Mouse (Mus musculus) forelimb bud, embryonic 11.5 days (tissue): ENCODE data around the gene Cd27.
A peak's percentile ranks its signal among the peaks of the same experiment; 100 is the strongest.

Experiments used
- DNase-seq: peaks from one replicate; pipeline ENCODE4 v3.0.0-alpha.2; 2012; ENCODE audit warnings: low read depth, low spot score

Cd27 gene

GRCm38 (mm10) chr6:125244551-125244950 lies 7.7 kb upstream of the Cd27 start:
- DNase-seq = no peak

DNA sequence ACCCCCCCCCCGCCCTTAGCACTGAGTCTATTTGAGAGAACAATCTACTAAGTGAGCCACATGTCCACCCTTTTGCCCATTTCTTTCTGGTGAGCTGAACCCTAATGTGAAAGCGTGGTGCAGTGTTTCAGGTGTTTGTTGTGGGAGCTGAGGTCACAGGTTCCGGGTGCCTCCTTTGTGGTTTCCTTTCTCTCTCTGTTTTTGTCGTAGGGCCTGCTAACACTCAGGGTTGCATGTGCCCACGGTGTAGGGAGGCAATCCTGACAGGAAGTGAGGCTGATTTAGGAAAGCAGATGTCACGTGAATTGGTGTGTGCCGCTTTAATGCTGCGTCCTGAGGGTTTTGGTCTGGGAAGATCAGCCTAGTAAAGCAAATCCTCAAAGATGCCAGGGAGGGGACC lies 4.8 kb upstream of the Cd27 start:
- no peak for DNase-seq

DNA sequence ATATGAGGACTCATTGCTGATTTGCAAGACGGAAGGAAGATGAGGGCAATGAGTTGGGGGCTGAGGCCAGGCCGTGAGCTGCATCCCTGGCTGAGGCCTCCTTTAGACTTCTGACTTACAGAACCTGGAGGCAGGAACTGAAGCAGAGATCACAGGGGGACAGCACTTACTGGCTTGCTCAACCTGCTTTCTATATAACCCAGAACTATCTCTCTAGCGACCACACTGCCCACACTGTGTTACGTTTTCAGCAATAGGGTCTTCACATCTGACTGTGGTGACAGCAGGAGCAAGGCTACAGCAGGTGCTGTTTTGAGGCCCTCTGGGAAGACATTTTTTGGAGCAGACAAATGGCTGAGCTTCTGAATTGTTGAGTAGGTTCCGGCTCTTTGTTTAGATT lies 3.8 kb upstream of the Cd27 start:
- no peak for DNase-seq

DNA sequence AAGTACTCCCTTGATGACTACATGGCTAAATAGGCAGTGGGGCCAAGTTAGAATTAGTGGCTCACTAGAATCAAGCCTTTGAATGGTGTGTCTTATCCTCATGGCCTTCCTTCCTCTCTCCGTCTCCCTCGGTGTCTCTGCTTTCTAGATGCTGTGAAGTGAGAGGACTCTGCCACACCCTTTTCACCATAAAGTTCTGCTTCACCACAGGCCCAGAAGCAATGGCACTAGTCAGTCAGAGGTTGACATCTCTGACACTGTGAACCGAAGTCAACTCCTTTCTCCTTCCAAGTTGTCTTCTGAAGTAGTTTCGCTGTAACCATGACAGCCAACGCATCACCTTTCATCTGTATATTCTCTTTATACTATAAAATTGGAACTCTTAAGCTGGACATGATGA lies 2.7 kb upstream of the Cd27 start:
- no peak for DNase-seq

GRCm38 (mm10) chr6:125238396-125238795 lies 1.6 kb upstream of the Cd27 start:
- no peak for DNase-seq

DNA sequence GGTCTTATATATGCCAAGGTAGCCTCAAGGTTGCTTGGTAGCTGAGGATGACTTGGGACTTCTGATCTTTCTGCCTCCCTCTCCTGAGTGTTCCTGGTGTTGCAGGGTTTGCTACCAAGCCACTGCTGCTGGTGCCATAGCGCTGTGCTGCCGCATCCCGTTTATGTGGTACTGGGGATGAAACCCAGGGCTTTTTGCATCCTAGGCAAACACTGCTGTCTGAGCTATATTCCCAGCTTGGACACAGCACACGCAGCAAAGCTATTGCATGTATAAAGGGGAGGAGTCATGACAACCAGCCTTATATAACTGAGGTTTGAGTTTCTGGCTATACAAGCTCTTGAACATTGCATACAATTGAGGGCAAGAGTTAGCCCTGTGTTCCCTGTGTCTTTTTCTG lies 611 bp upstream of the Cd27 start:
- DNase-seq = no peak

GRCm38 (mm10) chr6:125236341-125236740 lies 469 bp downstream of the Cd27 start:
- no peak for DNase-seq

GRCm38 (mm10) chr6:125234520-125234828 lies 2.3 kb downstream of the Cd27 start:
- no peak for DNase-seq

DNA sequence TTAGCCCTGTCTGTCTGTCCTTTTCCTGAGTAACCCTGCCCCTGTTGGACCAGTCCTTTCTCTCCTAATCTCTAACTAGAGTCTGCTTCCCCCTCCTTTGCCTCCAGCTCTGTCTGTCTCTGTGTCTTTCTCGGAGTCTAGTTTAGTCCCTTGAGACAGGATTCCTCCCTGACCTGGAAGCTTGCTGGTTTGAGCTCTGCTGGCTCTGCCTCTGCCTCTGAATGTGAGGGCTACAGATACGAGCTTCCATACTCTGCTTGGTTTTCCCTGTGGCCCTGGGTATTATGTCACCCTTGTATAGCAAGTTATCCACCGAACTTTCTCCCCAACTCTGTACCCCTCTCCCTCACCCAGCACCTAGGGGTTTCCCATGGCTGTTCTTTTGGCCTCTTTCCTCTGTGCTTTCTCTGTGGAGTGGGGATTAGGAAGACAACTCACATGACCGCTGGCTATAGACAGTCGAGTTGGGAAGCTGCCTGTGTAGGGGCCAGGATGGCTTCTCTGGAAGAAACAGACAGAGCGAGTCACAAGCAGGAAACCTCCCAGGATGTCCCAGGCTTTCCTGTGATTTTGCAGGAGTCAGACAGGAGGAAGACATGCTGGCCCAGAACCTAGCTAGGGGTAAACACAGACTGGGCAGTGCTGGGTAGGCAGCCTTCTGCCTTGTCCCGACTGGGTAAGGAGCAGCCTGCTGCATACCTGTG lies 2.8 kb downstream of the Cd27 start:
- no peak for DNase-seq

- no peak for DNase-seq
Measured at GRCm38 (mm10) chr6:125232516-125232915, 4.3 kb downstream of the Cd27 start.

DNA sequence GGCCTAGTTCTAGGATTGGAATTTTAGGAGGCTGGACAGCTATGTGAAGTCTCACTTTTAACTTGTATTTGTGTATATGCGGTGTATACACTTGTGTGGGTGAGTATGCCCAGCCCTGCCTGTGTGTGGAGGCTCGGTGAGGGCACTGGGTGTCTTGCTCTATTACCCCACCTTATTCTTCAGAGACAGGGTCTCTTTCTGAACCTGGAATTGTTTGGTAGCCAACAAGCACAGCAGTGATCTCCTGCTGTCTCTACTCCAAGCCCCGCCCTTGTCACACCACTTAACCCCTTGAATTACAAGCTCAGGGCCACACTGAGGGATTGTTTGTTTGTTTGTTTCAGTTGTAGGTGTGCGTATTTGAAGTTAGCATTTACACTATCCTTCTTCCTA lies 4.8 kb downstream of the Cd27 start:
- no peak for DNase-seq

DNA sequence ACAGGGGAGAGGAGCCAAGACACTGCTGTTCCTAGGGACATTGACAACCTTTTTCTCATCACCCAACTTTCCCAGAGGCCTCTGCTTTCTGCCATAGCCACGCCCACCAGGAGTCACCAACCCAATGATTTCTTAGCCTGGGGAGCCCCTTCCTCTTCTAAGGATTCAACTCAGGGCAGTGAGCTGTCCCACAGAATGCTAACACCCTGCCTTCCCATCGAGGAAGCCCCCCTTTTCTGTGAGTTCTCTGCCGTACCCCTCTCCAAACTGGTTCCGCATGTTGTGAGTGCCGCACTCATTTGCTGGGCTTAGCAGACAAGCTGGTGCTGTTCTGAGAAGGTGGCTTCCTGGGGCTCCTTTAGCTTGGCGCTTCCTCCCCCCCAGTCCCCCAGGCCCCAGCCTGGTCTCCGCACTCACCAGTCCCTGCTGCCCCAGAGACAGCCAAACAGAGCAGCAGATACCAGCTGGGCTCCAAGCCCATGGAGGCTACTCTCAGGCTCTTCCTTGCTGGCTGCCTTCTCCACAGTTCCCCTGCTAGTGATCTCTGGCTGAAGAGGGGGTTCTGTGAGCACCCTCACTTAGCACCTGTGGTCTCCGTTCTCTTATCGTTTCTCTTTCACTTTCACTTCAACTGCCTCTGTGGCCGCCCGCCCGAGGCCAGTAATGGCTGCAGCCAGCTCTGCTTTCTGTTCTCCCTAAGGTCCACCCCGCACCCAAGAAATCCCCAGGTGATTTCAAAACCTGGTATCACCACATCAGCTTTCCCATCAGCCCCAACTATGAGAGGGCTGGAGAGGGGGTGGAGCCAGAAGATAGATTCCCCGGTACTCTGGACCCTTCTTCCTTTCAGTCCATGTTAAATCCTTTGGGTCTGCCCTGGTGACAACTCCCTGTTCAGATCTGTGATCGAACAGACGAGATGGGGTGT lies 5.4 kb downstream of the Cd27 start, which contains the start of gene Tapbpl:
TSS of gene Tapbpl (minus strand) at position 744 of the 928 bp plus-strand sequence.
- no peak for DNase-seq

GRCm38 (mm10) chr6:125230571-125230970 lies 6.2 kb downstream of the Cd27 start:
- no peak for DNase-seq

- no peak for DNase-seq
Measured at GRCm38 (mm10) chr6:125225518-125226115, 11.2 kb downstream of the Cd27 start.

DNA sequence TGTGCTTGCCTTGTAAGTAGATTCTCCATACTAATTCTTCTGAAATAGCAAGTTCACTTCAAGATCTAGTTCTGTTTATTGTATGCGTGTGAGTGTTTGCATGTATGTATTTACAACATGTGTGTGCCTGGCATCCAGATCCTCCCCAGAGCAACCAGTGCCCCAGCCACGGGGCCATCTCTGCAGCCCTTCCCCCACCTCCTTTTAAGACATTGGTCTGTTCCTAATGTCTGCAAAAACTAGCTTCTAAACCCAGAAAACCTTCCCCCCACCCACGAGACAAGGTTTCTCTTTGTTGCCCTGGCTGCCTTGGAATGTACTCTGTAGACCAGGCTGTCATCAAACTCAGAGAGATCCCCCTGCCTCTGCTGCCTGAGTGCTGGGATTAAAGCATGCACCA lies 14.2 kb downstream of the Cd27 start:
- DNase-seq = no peak

- no peak for DNase-seq
Measured at GRCm38 (mm10) chr6:125222146-125222545, 14.7 kb downstream of the Cd27 start.

DNA sequence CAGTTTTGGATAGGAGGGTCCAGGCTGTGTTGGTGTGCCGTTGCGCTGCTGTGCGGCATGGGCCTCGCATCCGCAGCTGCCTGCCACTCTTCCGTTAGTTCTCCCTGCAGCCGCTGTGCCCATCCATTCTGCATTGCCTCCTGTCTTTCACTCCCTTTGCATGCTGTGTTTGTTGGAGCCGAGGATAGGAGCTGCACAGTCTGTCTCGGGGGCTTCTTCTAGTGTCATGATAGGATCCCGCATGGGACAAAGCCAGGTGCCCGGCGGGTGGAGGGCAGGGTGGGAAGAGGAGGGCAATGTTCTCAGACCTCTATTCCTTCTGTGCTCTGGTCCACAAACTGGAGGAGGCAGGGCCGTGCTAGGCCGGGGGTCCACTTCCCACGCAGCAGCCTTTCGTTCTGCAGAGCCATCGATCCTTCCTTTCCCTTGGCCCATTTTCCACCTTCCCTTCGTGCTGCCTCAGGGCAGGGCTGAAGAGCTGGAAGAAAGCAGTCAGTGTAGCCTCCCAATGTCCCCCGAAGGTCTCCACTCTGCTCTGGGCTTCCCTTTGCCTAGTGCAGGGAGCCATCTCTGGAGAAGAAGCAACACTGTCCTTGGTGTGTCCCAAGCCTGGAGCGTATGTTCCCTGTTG lies 15.6 kb downstream of the Cd27 start:
- DNase-seq = no peak

- peak; percentile 67 for DNase-seq
Measured at GRCm38 (mm10) chr6:125218963-125219362, 17.8 kb downstream of the Cd27 start.

DNA sequence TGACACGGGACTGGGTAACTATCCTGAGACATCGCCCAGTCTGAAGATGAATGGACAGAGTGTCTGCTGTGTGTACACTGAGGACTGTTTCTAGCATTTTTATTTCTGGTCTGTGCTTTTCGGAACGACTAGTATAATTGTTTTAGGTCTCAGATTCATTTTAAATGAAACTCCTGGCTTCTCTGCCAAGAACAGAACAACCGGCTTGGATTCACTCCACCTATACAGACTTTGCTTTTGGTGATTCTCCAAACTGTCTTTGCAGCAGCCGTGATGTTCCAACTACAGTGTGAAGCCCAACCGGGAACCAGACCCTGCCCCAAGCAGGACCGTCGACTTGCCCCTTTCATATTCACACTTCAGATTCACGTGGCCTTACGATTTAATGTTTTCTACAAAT lies 18.9 kb downstream of the Cd27 start:
- DNase-seq = no peak

DNA sequence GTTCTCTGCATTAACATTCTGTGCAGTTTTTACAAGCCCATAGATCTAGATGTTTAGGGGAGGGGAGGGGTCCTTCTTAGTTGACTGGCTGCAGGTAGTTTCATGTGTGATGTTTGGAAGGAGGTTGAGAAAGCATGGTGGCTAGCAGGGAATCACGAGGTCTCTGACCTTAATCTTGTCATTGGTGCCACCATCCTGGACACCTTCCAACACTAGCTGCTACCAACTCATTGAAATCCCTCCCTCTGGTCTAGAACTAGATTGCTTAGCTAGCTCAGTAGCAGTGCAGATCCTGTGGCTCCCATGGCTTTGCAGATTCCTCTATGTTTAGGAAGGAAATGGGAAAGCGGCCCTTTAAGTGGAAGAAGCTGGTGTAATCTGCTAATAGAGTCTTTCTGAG lies 19.9 kb downstream of the Cd27 start:
- DNase-seq = no peak

- peak; percentile 96 for DNase-seq
Measured at GRCm38 (mm10) chr6:125215148-125215954, 21.5 kb downstream of the Cd27 start, which contains the start of gene Vamp1. Gene Vamp1, plus strand, starts transcription at chr6:125215551.
